Mouse (Mus musculus) MN1 (cell line): ENCODE results near the gene Osbp2.

ENCODE experiments used
- DNase-seq: peaks from one replicate; pipeline ENCODE4 v3.0.0-alpha.2; 2016; ENCODE audit warnings: low spot score

Gene Osbp2

GRCm38 (mm10) chr11:3823378-3823777 is 40.3 kb downstream of the Osbp2 start:
- no peak for DNase-seq

- no peak for DNase-seq
These were observed 45.5 kb downstream of the Osbp2 start for GRCm38 (mm10) chr11:3817986-3818758.

GRCm38 (mm10) chr11:3815951-3816350 is 47.8 kb downstream of the Osbp2 start:
- DNase-seq, result no peak

GRCm38 (mm10) chr11:3813340-3813739 is 50.4 kb downstream of the Osbp2 start:
- no peak for DNase-seq

- DNase-seq, result peak; percentile 50
These were observed 55.5 kb downstream of the Osbp2 start for GRCm38 (mm10) chr11:3808162-3808561.

GRCm38 (mm10) chr11:3805362-3805761 is 58.3 kb downstream of the Osbp2 start:
- peak; percentile 35 for DNase-seq

GRCm38 (mm10) chr11:3804639-3805038 is 59.1 kb downstream of the Osbp2 start:
- no peak for DNase-seq

- DNase-seq, result no peak
These were observed 61.6 kb downstream of the Osbp2 start for GRCm38 (mm10) chr11:3802057-3802456.

- no peak for DNase-seq
These were observed 66.0 kb downstream of the Osbp2 start for GRCm38 (mm10) chr11:3797631-3798215.

- DNase-seq, result no peak
These were observed 73.0 kb downstream of the Osbp2 start for GRCm38 (mm10) chr11:3790736-3791135.

- DNase-seq, result no peak
These were observed 73.8 kb downstream of the Osbp2 start for GRCm38 (mm10) chr11:3789919-3790318.

GRCm38 (mm10) chr11:3786564-3786963 is 77.1 kb downstream of the Osbp2 start:
- DNase-seq, result peak; percentile 91

GRCm38 (mm10) chr11:3775263-3775644 is 88.4 kb downstream of the Osbp2 start:
- no peak for DNase-seq

GRCm38 (mm10) chr11:3774463-3775262 is 89.0 kb downstream of the Osbp2 start:
- DNase-seq, result no peak

- peak; percentile 18 for DNase-seq
These were observed 89.8 kb downstream of the Osbp2 start for GRCm38 (mm10) chr11:3773782-3774462.

- no peak for DNase-seq
These were observed 90.6 kb downstream of the Osbp2 start for GRCm38 (mm10) chr11:3773136-3773535.

GRCm38 (mm10) chr11:3771348-3771747 is 92.4 kb downstream of the Osbp2 start:
- no peak for DNase-seq

- no peak for DNase-seq
These were observed 95.9 kb downstream of the Osbp2 start for GRCm38 (mm10) chr11:3767830-3768229.

- no peak for DNase-seq
These were observed 96.7 kb downstream of the Osbp2 start for GRCm38 (mm10) chr11:3766964-3767363.

- no peak for DNase-seq
These were observed 99.4 kb downstream of the Osbp2 start for GRCm38 (mm10) chr11:3764352-3764751.

GRCm38 (mm10) chr11:3761775-3762501 is 101.8 kb downstream of the Osbp2 start:
- DNase-seq, result no peak

- DNase-seq, result no peak
These were observed 102.4 kb downstream of the Osbp2 start for GRCm38 (mm10) chr11:3761339-3761738.
